Mouse (Mus musculus) spleen, adult 18-20 months (tissue): ENCODE measurements around the gene Fbxl17.

Source experiments
- DNase-seq, 2 experiments: peaks; one replicate each; pipeline ENCODE4 v3.0.0; 2022; ENCODE audit warnings: mixed read lengths in 2 of 2

Fbxl17 gene

GRCm38 (mm10) chr17:63279144-63279543 is 220.7 kb downstream of the Fbxl17 start:
- no peak for DNase-seq

- DNase-seq = no peak
Measured at GRCm38 (mm10) chr17:63273353-63273752, 226.5 kb downstream of the Fbxl17 start.

- no peak for DNase-seq
Measured at GRCm38 (mm10) chr17:63272914-63273313, 226.9 kb downstream of the Fbxl17 start.

- DNase-seq = no peak
Measured at GRCm38 (mm10) chr17:63271000-63271399, 228.8 kb downstream of the Fbxl17 start.

GRCm38 (mm10) chr17:63270513-63270912 is 229.3 kb downstream of the Fbxl17 start:
- DNase-seq = no peak

- DNase-seq = no peak
Measured at GRCm38 (mm10) chr17:63262674-63263073, 237.1 kb downstream of the Fbxl17 start.

GRCm38 (mm10) chr17:63261508-63262141 is 238.2 kb downstream of the Fbxl17 start:
- no peak for DNase-seq

GRCm38 (mm10) chr17:63259091-63259490 is 240.7 kb downstream of the Fbxl17 start:
- no peak for DNase-seq

- no peak for DNase-seq
Measured at GRCm38 (mm10) chr17:63246144-63246619, 253.6 kb downstream of the Fbxl17 start.

GRCm38 (mm10) chr17:63245472-63245871 is 254.3 kb downstream of the Fbxl17 start:
- no peak for DNase-seq

- no peak for DNase-seq
Measured at GRCm38 (mm10) chr17:63242761-63243160, 257.1 kb downstream of the Fbxl17 start.

GRCm38 (mm10) chr17:63240731-63241106 is 259.1 kb downstream of the Fbxl17 start:
- no peak for DNase-seq

GRCm38 (mm10) chr17:63240021-63240730 is 259.6 kb downstream of the Fbxl17 start:
- no peak for DNase-seq

GRCm38 (mm10) chr17:63236846-63237245 is 263.0 kb downstream of the Fbxl17 start:
- no peak for DNase-seq

- no peak for DNase-seq
Measured at GRCm38 (mm10) chr17:63236221-63236620, 263.6 kb downstream of the Fbxl17 start.

GRCm38 (mm10) chr17:63235821-63236220 is 264.0 kb downstream of the Fbxl17 start:
- DNase-seq = no peak

GRCm38 (mm10) chr17:63229111-63229510 is 270.7 kb downstream of the Fbxl17 start:
- no peak for DNase-seq

GRCm38 (mm10) chr17:63226380-63226779 is 273.4 kb downstream of the Fbxl17 start:
- no peak for DNase-seq

GRCm38 (mm10) chr17:63225959-63226358 is 273.9 kb downstream of the Fbxl17 start:
- DNase-seq = no peak

- no peak for DNase-seq
Measured at GRCm38 (mm10) chr17:63223675-63224074, 276.1 kb downstream of the Fbxl17 start.

- no peak for DNase-seq
Measured at GRCm38 (mm10) chr17:63221632-63222031, 278.2 kb downstream of the Fbxl17 start.

- no peak for DNase-seq
Measured at GRCm38 (mm10) chr17:63220821-63221220, 279.0 kb downstream of the Fbxl17 start.

GRCm38 (mm10) chr17:63217016-63217415 is 282.8 kb downstream of the Fbxl17 start:
- no peak for DNase-seq

- DNase-seq = no peak
Measured at GRCm38 (mm10) chr17:63212018-63212417, 287.8 kb downstream of the Fbxl17 start.
